Mouse (Mus musculus) heart, postnatal 0 days (tissue): ENCODE results near the gene Gm20379.

ENCODE experiments used
- CTCF ChIP-seq: IDR thresholded peaks from 2 replicates; pipeline ENCODE4 v1.5.1; 2016; ENCODE audit warnings: antibody characterized with exemption, control low read depth, low read depth
- EP300 ChIP-seq: IDR thresholded peaks from 2 replicates; pipeline ENCODE4 v1.6.1; 2016; ENCODE audit warnings: antibody characterized with exemption, low read depth

DNA sequence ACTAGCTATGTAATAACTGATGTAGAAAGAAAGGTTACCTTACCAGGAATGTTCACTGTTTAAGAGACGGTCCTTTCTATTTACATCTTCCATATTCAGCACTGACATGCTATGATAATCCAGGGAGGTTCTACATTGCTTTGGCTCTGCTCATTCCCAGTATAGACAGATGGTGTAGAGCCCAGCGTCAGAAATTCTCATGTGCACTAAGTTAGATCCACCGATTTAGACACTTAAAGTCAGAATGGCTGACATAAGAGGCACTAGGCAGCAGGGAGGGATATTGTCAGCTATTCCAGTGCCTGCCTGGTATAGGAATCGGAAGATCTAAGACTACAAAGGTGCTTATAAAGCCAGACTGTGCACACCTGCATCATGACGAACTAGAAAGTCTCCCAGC lies 8.8 kb downstream of the Gm20379 start:
- TF ChIP-seq CTCF, result no peak
- TF ChIP-seq EP300, result no peak
